8 mouse cellular contexts compared by ENCODE assay signal in genomic region chr1:52597761-52598160, GRCm38 (mm10). TPM values are rescaled to one million over a fixed set of nuclear protein-coding genes. Genes with fewer than 3 reads are reported as not detected.
DNase-seq lines count a peak whose midpoint lies in the region; ATAC-seq lines count a peak whose summit lies in the region.

No protein-coding gene starts in this region.

- peak; percentile 73 for ATAC-seq in cerebellum, adult (ENCODE audit: insufficient number of reproducible peaks, low FRiP score, low TSS enrichment)
- ATAC-seq in granulocyte monocyte progenitor cell, adult 5-6 weeks (replicated peaks; ENCODE audit: poor library complexity, severe bottlenecking): peak; percentile 70

- peak; percentile 9 to 28 for DNase-seq in layer of hippocampus, adult 18-20 months (ENCODE audit: low spot score in 2 of 2)
- DNase-seq in layer of hippocampus, adult 9-10 months (ENCODE audit: low spot score): no peak
- peak; percentile 21 for DNase-seq in kidney, adult 18-20 months
- peak; percentile 48 for DNase-seq in liver
- peak; percentile 74 for DNase-seq in ovary, adult 18-20 months (ENCODE audit: low spot score)
- peak; percentile 62 to 77 for DNase-seq in urinary bladder, adult 18-20 months (ENCODE audit: low spot score in 2 of 2)

RNA-seq across cellular contexts. Expression of gene Nemp2, which starts 32.7 kb away (rescaled TPM):
- total RNA-seq in layer of hippocampus, adult 18-20 months (2021): 1 to 10 TPM; 3.1 to 4.1 TPM
- total RNA-seq in granulocyte monocyte progenitor cell, adult 5-6 weeks (2014; fragmentation: Nextera tagmentation): 9.0 and 18.1 TPM in 2 replicates
- total RNA-seq in granulocyte monocyte progenitor cell, adult 5-6 weeks (2017): 9.6 and 10.9 TPM in 2 replicates
